Mouse (Mus musculus) layer of hippocampus, adult 8-10 months (tissue): ENCODE measurements around the gene Dmpk. TPM values are rescaled to one million over a fixed set of nuclear protein-coding genes. Genes with fewer than 3 reads are reported as not detected.
"Not testable (repeated sequence)": the region's sequence is repeated elsewhere in the genome, so short reads cannot be mapped to it uniquely, and the experiment has no call there.

ENCODE experiments used
- DNase-seq, 2 experiments: peaks; one replicate each; pipeline ENCODE4 v3.0.0; 2022; ENCODE audit warnings: low spot score in 2 of 2
- total RNA-seq, 4 experiments: library from RNA; stranded (reverse); gene quantifications; 2 replicates each; pipeline ENCODE4 v1.2.4; 2022

Gene Dmpk
- total RNA-seq, result 10 to 100 TPM; 35.6 to 55.8 (median 45.3) TPM

- DNase-seq, result no peak
These were observed at the start of gene Dmpk for GRCm38 (mm10) chr7:19083701-19084100. TSS of gene Dmpk (plus strand) at chr7:19083849.

GRCm38 (mm10) chr7:19044616-19045015 is 39.0 kb upstream of the Dmpk start:
- no peak for DNase-seq

GRCm38 (mm10) chr7:19046286-19047069 is 37.2 kb upstream of the Dmpk start:
- DNase-seq, result no peak

GRCm38 (mm10) chr7:19048006-19048527 is 35.6 kb upstream of the Dmpk start:
- no peak for DNase-seq

GRCm38 (mm10) chr7:19049252-19049651 is 34.4 kb upstream of the Dmpk start:
- DNase-seq, result no peak

GRCm38 (mm10) chr7:19050172-19050571 is 33.5 kb upstream of the Dmpk start:
- DNase-seq, result no peak

GRCm38 (mm10) chr7:19051161-19051560 is 32.5 kb upstream of the Dmpk start:
- DNase-seq, result no peak

GRCm38 (mm10) chr7:19052345-19053135 is 31.1 kb upstream of the Dmpk start:
- DNase-seq, result peak; percentile 69 to 72

GRCm38 (mm10) chr7:19053136-19053532 is 30.5 kb upstream of the Dmpk start:
- peak in 1 of 2 experiments; percentile 35 for DNase-seq

- peak in 1 of 2 experiments; percentile 35 for DNase-seq
These were observed 29.4 kb upstream of the Dmpk start, which contains the start of gene Rsph6a for GRCm38 (mm10) chr7:19054047-19054776. TSS of gene Rsph6a (plus strand) at chr7:19054690.

- no peak for DNase-seq
These were observed 28.9 kb upstream of the Dmpk start for GRCm38 (mm10) chr7:19054777-19055076.

GRCm38 (mm10) chr7:19055108-19055507 is 28.5 kb upstream of the Dmpk start:
- no peak for DNase-seq

- DNase-seq, result no peak
These were observed 26.2 kb upstream of the Dmpk start for GRCm38 (mm10) chr7:19057405-19057804.

- DNase-seq, result no peak
These were observed 17.8 kb upstream of the Dmpk start for GRCm38 (mm10) chr7:19065896-19066295.

- DNase-seq, result no peak
These were observed 16.6 kb upstream of the Dmpk start for GRCm38 (mm10) chr7:19067063-19067462.

- no peak for DNase-seq
These were observed 15.7 kb upstream of the Dmpk start for GRCm38 (mm10) chr7:19067935-19068334.

GRCm38 (mm10) chr7:19068707-19069106 is 14.9 kb upstream of the Dmpk start:
- DNase-seq, result peak in 1 of 2 experiments; percentile 77

- no peak for DNase-seq
These were observed 14.1 kb upstream of the Dmpk start for GRCm38 (mm10) chr7:19069500-19069899.

- not testable (repeated sequence) for DNase-seq
These were observed 12.6 kb upstream of the Dmpk start for GRCm38 (mm10) chr7:19071024-19071423.

- no peak for DNase-seq
These were observed 10.1 kb upstream of the Dmpk start for GRCm38 (mm10) chr7:19073504-19073903.

GRCm38 (mm10) chr7:19074494-19074893 is 9.2 kb upstream of the Dmpk start:
- DNase-seq, result no peak

- DNase-seq, result no peak
These were observed 8.4 kb upstream of the Dmpk start for GRCm38 (mm10) chr7:19075231-19075630.
